Comparison of ENCODE assay signal across 8 mouse cellular contexts in the genomic region with DNA sequence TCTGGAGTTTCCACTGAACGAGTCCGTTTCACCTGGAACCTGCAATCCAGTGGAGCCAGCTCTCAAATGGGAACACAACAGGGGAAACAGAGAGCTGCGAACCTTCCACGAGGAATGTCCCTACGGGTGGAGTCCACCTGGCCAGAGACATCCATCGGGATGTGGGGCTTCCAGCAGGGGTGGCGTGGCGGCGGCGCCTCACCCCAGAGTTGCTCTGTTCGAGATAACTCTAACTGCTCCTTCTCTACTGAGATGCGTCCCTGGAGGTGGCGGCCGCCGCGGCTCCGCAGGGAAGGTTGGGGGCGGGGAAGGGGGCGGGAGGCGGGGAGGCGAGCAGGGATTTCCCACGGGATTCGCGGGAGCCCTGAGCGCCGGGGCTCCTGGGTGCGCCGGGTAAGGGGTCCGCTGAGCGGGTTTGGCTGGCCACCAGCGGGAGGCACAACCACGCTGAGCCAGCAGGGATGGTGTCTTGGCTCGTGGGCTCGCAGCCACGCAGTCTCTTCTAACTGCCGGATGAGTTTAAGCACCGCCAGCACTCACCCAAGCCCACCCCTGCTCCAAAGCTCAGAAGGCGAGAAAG. TPM values are rescaled to one million over a fixed set of nuclear protein-coding genes. Genes with fewer than 3 reads are reported as not detected.
A peak's percentile ranks its signal among the peaks of the same experiment; 100 is the strongest.
DNase-seq lines count a peak whose midpoint lies in the region; ATAC-seq lines count a peak whose summit lies in the region.

No protein-coding gene starts in this region.

- no peak for DNase-seq in kidney, adult 11 months
- peak; percentile 6 for DNase-seq in telencephalon, adult 2 months (ENCODE audit: low read depth, low spot score)
- no peak for DNase-seq in B cell, adult 2 months
- no peak for DNase-seq in spleen, adult 12 weeks (ENCODE audit: low spot score)

- H3K4me1 ChIP-seq in kidney, embryonic 15.5 days = peaks cover 28% of the 10 kb centered on the region
- H3K4me1 ChIP-seq in brown adipose tissue, adult 24 weeks (ENCODE audit: control insufficient read depth, insufficient read depth, insufficient read length, low read length) = no peaks in the 10 kb centered on the region
- H3K4me1 ChIP-seq in heart, embryonic 14.5 days (ENCODE audit: control insufficient read depth in 2 of 2, insufficient read depth in 2 of 2, low read length in 2 of 2) = peaks cover 0 to 18% of the 10 kb centered on the region in 2 experiments; a peak in 2 of 4 replicates
- peaks cover 28% of the 10 kb centered on the region for H3K4me1 ChIP-seq in limb, embryonic 15.5 days

- H3K4me3 ChIP-seq in kidney, embryonic 15.5 days (replicated peaks) = peak overlapping the region; percentile 59
- peak overlapping the region; percentile 60 for H3K4me3 ChIP-seq in brown adipose tissue, adult 24 weeks (ENCODE audit: insufficient read depth, low read depth, low read length)
- H3K4me3 ChIP-seq in heart, embryonic 14.5 days (ENCODE audit: control insufficient read depth in 1 of 2, insufficient read depth in 1 of 2, low read depth in 1 of 2, low read length in 2 of 2) = peak overlapping the region; percentile 54 to 58
- peak overlapping the region; percentile 55 for H3K4me3 ChIP-seq in limb, embryonic 15.5 days

- H3K4me2 ChIP-seq in kidney, embryonic 15.5 days = peak overlapping the region; percentile 97
- H3K4me2 ChIP-seq in heart, embryonic 14.5 days (ENCODE audit: low read length) = peak overlapping the region; percentile 95
- H3K4me2 ChIP-seq in limb, embryonic 15.5 days = peak overlapping the region; percentile 99

- no peak for ATAC-seq in kidney, embryonic 15.5 days (replicated peaks; ENCODE audit: low FRiP score)
- ATAC-seq in heart, embryonic 14.5 days (ENCODE audit: insufficient number of reproducible peaks, insufficient read depth, low FRiP score, low read depth) = no peak
- ATAC-seq in limb, embryonic 15.5 days (ENCODE audit: insufficient number of reproducible peaks, low FRiP score, low TSS enrichment, low read depth) = no peak

- no peak overlapping the region for H3K27ac ChIP-seq in kidney, embryonic 15.5 days
- no peak overlapping the region for H3K27ac ChIP-seq in brown adipose tissue, adult 24 weeks (replicated peaks; ENCODE audit: low read depth, low read length)
- no peak overlapping the region for H3K27ac ChIP-seq in heart, embryonic 14.5 days (replicated peaks in 1 of 2; ENCODE audit: control insufficient read depth in 1 of 2, insufficient read depth in 1 of 2, low read depth in 2 of 2, low read length in 2 of 2)
- H3K27ac ChIP-seq in limb, embryonic 15.5 days = no peak overlapping the region

- no peaks in the 10 kb centered on the region for H3K36me3 ChIP-seq in kidney, embryonic 15.5 days
- no peaks in the 10 kb centered on the region for H3K36me3 ChIP-seq in heart, embryonic 14.5 days (ENCODE audit: control insufficient read depth, insufficient read depth, low read length)
- no peaks in the 10 kb centered on the region for H3K36me3 ChIP-seq in limb, embryonic 15.5 days

- H3K27me3 ChIP-seq in kidney, embryonic 15.5 days = peaks cover 97% of the 10 kb centered on the region
- peaks cover 98% of the 10 kb centered on the region for H3K27me3 ChIP-seq in heart, embryonic 14.5 days (ENCODE audit: control insufficient read depth, insufficient read depth, low read length)
- peaks cover 94% of the 10 kb centered on the region for H3K27me3 ChIP-seq in limb, embryonic 15.5 days

- H3K9ac ChIP-seq in kidney, embryonic 15.5 days = 0 out of 2 replicates have a peak overlapping the region, but pooled peaks have one; percentile 24
- H3K9ac ChIP-seq in heart, embryonic 14.5 days (ENCODE audit: low read length) = no peak overlapping the region; the same call in 1 of the 2 replicates
- no peak overlapping the region for H3K9ac ChIP-seq in limb, embryonic 15.5 days

- no peaks in the 10 kb centered on the region for H3K9me3 ChIP-seq in kidney, embryonic 15.5 days (replicated peaks)
- no peaks in the 10 kb centered on the region for H3K9me3 ChIP-seq in heart, embryonic 14.5 days (ENCODE audit: control insufficient read depth, low read length)
- H3K9me3 ChIP-seq in limb, embryonic 15.5 days = no peaks in the 10 kb centered on the region

- under 1% methylated on average over 38 of the region's 38 CpGs for WGBS in kidney, embryonic 15.5 days
- WGBS in heart, embryonic 14.5 days = 0% methylated on average over 38 of the region's 38 CpGs
- under 1% methylated on average over 38 of the region's 38 CpGs for WGBS in limb, embryonic 15.5 days

RNA-seq across cellular contexts. Expression of a gene that starts 1.3 kb away (rescaled TPM):
- polyA plus RNA-seq in kidney, embryonic 15.5 days (2015; fragmentation: Nextera tagmentation; extraction: Ambion mirVana) = 4.1 and 4.8 TPM in 2 replicates
- polyA plus RNA-seq in brown adipose tissue, adult 24 weeks (2012; ENCODE audit: insufficient read depth, insufficient read length, missing spikeins) = 0.50 TPM in 1 of 2 replicates, not detected in the other
- polyA plus RNA-seq in heart, embryonic 14.5 days (2014; fragmentation: Nextera tagmentation; extraction: Ambion mirVana) = 1.7 TPM in 2 replicates
- polyA plus RNA-seq in limb, embryonic 15.5 days (2015; fragmentation: Nextera tagmentation; extraction: Ambion mirVana) = 1.6 and 2.5 TPM in 2 replicates
